Mouse (Mus musculus) limb, embryonic 12.5 days (tissue): ENCODE data around the gene Rnf168. TPM values are rescaled to one million over a fixed set of nuclear protein-coding genes. Genes with fewer than 3 reads are reported as not detected.
"Not testable (repeated sequence)": the region's sequence is repeated elsewhere in the genome, so short reads cannot be mapped to it uniquely, and the experiment has no call there.

ENCODE experiments used
- ATAC-seq: fragments of 200-750 bp; cut with Nextera tagmentation; 2 replicates; pipeline ENCODE4 v1.8.0; 2017; ENCODE audit warnings: low read depth, moderate TSS enrichment; ENCODE audit not compliant: insufficient number of reproducible peaks, insufficient read depth, low FRiP score, low TSS enrichment
- H3K27ac ChIP-seq: fragments of 300-500 bp; sonication (generic); 2 replicates; pipeline ENCODE4 v1.5.1; 2016; ENCODE audit warnings: mild to moderate bottlenecking, moderate library complexity
- H3K27me3 ChIP-seq: fragments of 300-500 bp; sonication (generic); 2 replicates; pipeline ENCODE4 v1.6.1; 2016; ENCODE audit warnings: mild to moderate bottlenecking, moderate library complexity
- H3K36me3 ChIP-seq: fragments of 300-500 bp; sonication (generic); 2 replicates; pipeline ENCODE4 v1.6.1; 2016; ENCODE audit warnings: mild to moderate bottlenecking, moderate library complexity
- H3K4me1 ChIP-seq: fragments of 300-500 bp; sonication (generic); replicated peaks from 2 replicates; pipeline ENCODE4 v1.6.1; 2016
- H3K4me2 ChIP-seq: fragments of 300-500 bp; sonication (generic); 2 replicates; pipeline ENCODE4 v1.6.1; 2016; ENCODE audit warnings: mild to moderate bottlenecking, moderate library complexity
- H3K4me3 ChIP-seq: fragments of 300-500 bp; sonication (generic); replicated peaks from 2 replicates; pipeline ENCODE4 v1.5.1; 2016; ENCODE audit warnings: mild to moderate bottlenecking
- H3K9ac ChIP-seq: fragments of 300-500 bp; sonication (generic); replicated peaks from 2 replicates; pipeline ENCODE4 v1.6.1; 2016; ENCODE audit warnings: mild to moderate bottlenecking, moderate library complexity
- H3K9me3 ChIP-seq: fragments of 300-500 bp; sonication (generic); 2 replicates; pipeline ENCODE4 v1.6.1; 2016; ENCODE audit warnings: mild to moderate bottlenecking, moderate library complexity
- WGBS: fragments of 180-500 bp; shearing (Covaris S2); methylation state at CpG from one replicate; pipeline ENCODE4 v1.1.7; 2016; 5-methylcytosine and 5-hydroxymethylcytosine counted together
- polyA plus RNA-seq: library from polyadenylated mRNA; unstranded; fragments of >200 nt; fragmentation: Nextera tagmentation; extraction: Ambion mirVana; gene quantifications from 2 replicates; pipeline ENCODE4 v1.2.1, GENCODE M21; 2016

Gene Rnf168
- polyA plus RNA-seq, result 35.7 and 39.7 TPM in 2 replicates

DNA sequence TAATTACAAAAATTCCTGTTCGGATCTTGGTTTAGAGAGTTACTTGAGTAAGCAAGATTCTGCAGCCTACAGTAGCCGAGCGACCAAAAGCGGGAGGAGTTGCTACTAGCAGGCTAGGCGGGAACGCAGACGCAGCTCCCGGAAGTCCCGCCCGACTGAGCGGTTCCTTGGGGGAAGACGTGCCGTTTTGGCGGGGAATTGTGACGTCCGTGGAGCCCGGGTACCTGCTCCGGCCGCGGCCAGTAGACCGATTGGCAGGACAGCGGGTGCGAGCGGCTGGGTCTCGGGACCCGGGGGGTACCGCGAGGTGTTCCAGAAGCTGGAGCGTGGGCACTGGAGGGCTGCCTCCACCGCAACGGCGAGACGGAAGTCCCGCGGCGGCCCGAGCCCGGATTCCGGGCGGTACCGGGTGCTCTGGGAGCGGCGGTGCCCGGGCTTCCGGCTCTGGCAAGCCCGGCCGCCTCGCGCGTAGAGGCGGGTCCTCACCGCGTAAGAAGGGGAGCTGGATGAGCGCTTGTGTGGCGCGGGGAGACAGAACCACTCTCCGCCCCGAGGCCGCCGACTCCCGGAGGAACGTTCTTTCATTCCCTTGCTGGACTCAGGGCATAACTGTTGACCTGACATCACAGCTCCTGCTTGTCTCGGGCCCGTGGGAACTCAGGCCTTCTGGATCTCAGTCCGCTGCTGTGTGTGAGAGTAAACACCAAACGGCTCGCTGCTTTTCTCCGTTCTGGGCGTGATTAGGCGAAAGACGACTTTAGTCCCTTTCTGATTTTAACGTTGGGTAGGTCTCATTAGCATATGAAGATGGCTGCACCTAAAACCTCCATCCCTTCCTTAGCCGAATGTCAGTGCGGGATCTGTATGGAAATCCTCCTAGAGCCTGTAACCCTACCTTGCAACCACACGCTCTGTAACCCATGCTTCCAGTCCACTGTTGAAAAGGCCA is at the start of gene Rnf168:
Rnf168 (plus strand) TSS at position 152 of the 949 bp plus-strand sequence.
- Histone ChIP-seq H3K9ac (peak within 1 kb of the TSS; percentile 93), H3K27ac (peak within 1 kb of the TSS; percentile 95), H3K4me3 (peak within 1 kb of the TSS; percentile 87), H3K9me3 (peaks cover 6% of the 10 kb centered on the region; the same call in 1 of the 2 replicates), H3K36me3 (peaks cover 27% of the 10 kb centered on the region), H3K4me2 (peak within 1 kb of the TSS; percentile 76), H3K27me3 (no peaks in the 10 kb centered on the region), H3K4me1 (peaks cover 10% of the 10 kb centered on the region; the same call in 1 of the 2 replicates)
- under 1% methylated on average over 72 of the region's 75 CpGs for whole genome bisulfite sequencing
- peak; percentile 80 for ATAC-seq

DNA sequence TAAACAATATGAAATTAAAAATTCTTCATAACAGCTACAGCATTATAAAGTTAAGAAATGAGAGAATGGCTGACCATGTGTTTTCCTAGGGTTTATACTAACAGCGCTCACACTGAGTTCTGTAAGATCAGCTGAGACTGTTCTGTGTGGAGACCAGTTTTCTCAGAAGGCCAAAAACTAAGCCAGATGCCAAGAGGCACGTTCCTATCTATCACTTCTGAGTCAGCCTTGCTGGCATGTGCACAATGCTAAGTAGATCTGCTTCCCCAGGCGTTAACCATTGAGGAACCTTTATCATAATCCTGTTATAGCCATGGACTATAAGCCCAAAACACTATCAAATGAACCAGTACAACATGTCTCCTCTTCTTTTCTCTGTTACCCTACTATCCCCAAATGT is 45.2 kb upstream of the Rnf168 start:
- not testable (repeated sequence) for H3K4me1 ChIP-seq, H3K9me3 ChIP-seq, H3K27ac ChIP-seq, ATAC-seq, H3K9ac ChIP-seq, H3K4me3 ChIP-seq, H3K27me3 ChIP-seq, H3K4me2 ChIP-seq
- peaks cover 48% of the 10 kb centered on the region for H3K36me3 ChIP-seq
- 89% methylated on average over 3 of the region's 3 CpGs for WGBS

GRCm38 (mm10) chr16:32237930-32238680 is 39.2 kb upstream of the Rnf168 start:
- no peak overlapping the region for H3K27ac ChIP-seq
- H3K4me2 ChIP-seq, result no peak overlapping the region
- no peaks in the 10 kb centered on the region for H3K27me3 ChIP-seq
- WGBS, result 90% methylated on average over 19 of the region's 19 CpGs
- H3K9me3 ChIP-seq, result no peaks in the 10 kb centered on the region
- H3K4me3 ChIP-seq, result no peak overlapping the region
- no peak for ATAC-seq
- H3K4me1 ChIP-seq, result no peaks in the 10 kb centered on the region
- H3K9ac ChIP-seq, result no peak overlapping the region
- peaks cover 54% of the 10 kb centered on the region for H3K36me3 ChIP-seq

GRCm38 (mm10) chr16:32239428-32240312 is 37.6 kb upstream of the Rnf168 start:
- Histone ChIP-seq H3K27me3 (no peaks in the 10 kb centered on the region), H3K4me2 (no peak overlapping the region), H3K4me1 (peaks cover 6% of the 10 kb centered on the region), H3K9me3 (no peaks in the 10 kb centered on the region), H3K4me3 (no peak overlapping the region), H3K36me3 (peaks cover 41% of the 10 kb centered on the region), H3K27ac (no peak overlapping the region), H3K9ac (no peak overlapping the region)
- WGBS, result 85% methylated on average over 2 of the region's 2 CpGs
- ATAC-seq, result no peak

- H3K4me3 ChIP-seq, result no peak overlapping the region
- no peaks in the 10 kb centered on the region for H3K27me3 ChIP-seq
- no peaks in the 10 kb centered on the region for H3K9me3 ChIP-seq
- H3K4me1 ChIP-seq, result peaks cover 25% of the 10 kb centered on the region
- H3K36me3 ChIP-seq, result peaks cover 12% of the 10 kb centered on the region; the same call in 1 of the 2 replicates
- H3K9ac ChIP-seq, result no peak overlapping the region
- ATAC-seq, result no peak
- WGBS, result 77% methylated on average over 3 of the region's 3 CpGs
- no peak overlapping the region for H3K4me2 ChIP-seq
- no peak overlapping the region for H3K27ac ChIP-seq
These were observed 33.4 kb upstream of the Rnf168 start for GRCm38 (mm10) chr16:32243901-32244300.

DNA sequence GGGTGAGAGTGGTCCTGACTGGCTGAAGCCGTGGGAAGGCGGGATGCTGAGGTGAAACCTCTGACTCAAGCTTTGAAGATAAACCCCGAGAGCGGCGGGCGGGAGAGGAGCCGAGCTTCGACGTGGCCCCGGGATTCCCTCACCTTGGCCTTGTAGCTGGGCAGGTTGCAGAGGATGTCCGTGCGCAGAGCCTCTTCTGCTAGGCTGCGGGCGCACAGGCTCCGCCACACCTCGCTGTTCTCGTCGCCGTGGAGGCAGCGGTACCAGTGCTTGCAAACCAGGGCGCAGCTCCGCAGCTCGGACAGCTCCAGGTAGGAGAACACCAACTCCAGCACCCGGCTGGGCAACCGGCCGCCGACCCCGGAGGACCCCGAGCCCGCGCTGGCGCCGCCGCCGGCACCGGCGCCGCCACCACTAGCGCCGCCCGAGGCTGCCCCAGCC is 30.9 kb upstream of the Rnf168 start:
- Histone ChIP-seq H3K9me3 (no peaks in the 10 kb centered on the region), H3K4me3 (peak overlapping the region; percentile 83), H3K4me2 (peak overlapping the region; percentile 60), H3K36me3 (peaks cover 4% of the 10 kb centered on the region; the same call in 1 of the 2 replicates), H3K4me1 (peaks cover 25% of the 10 kb centered on the region), H3K27ac (peak overlapping the region; percentile 95), H3K9ac (peak overlapping the region; percentile 91), H3K27me3 (no peaks in the 10 kb centered on the region)
- ATAC-seq, result peak; percentile 50
- WGBS, result under 1% methylated on average over 41 of the region's 41 CpGs

GRCm38 (mm10) chr16:32246952-32247370 is 30.3 kb upstream of the Rnf168 start, which contains the start of the genes Fbxo45 and Wdr53:
Fbxo45 (minus strand) TSS chr16:32247158.
Wdr53 (plus strand) TSS chr16:32247227.
- Histone ChIP-seq H3K36me3 (peaks cover 8% of the 10 kb centered on the region), H3K9ac (peak within 1 kb of the TSS; percentile 91), H3K9me3 (no peaks in the 10 kb centered on the region), H3K4me2 (peak within 1 kb of the TSS; percentile 60), H3K27ac (peak within 1 kb of the TSS; percentile 95), H3K4me3 (peak within 1 kb of the TSS; percentile 83), H3K4me1 (peaks cover 25% of the 10 kb centered on the region), H3K27me3 (no peaks in the 10 kb centered on the region)
- ATAC-seq, result peak; percentile 97
- WGBS, result under 1% methylated on average over 44 of the region's 48 CpGs

GRCm38 (mm10) chr16:32264225-32264624 is 13.0 kb upstream of the Rnf168 start:
- not testable (repeated sequence) for H3K9ac ChIP-seq, H3K4me2 ChIP-seq, ATAC-seq, H3K9me3 ChIP-seq, H3K4me1 ChIP-seq, H3K36me3 ChIP-seq, H3K27ac ChIP-seq, H3K27me3 ChIP-seq, H3K4me3 ChIP-seq
- WGBS, result 85% methylated on average over 2 of the region's 2 CpGs

DNA sequence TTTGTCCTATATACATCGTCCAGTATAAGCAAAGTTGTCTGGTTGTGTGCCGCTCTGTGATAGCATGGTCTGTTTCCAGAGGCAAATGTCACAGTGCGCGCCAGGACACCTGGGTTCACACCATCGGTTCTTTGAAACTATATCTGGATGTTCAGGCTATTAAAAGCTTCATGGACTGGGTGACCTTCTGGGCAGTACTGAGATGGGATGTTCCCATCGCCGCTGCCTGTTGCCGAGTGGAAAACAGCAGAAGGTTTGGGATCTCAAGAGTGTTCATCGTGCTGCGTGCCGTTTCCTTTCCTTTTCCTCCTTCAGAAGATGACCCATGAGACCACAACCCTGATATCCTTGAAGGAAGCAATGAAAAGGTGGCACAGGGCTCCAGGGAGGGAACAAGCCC is 6.0 kb upstream of the Rnf168 start, which contains the start of gene Smco1:
Smco1 (plus strand) TSS at position 178 of the 400 bp plus-strand sequence.
- Histone ChIP-seq H3K4me3 (no peak within 1 kb of the TSS), H3K9ac (no peak within 1 kb of the TSS), H3K27me3 (no peaks in the 10 kb centered on the region), H3K36me3 (no peaks in the 10 kb centered on the region), H3K27ac (no peak within 1 kb of the TSS), H3K4me1 (no peaks in the 10 kb centered on the region), H3K9me3 (0 out of 2 replicates have a peak, but pooled peaks cover 2% of the 10 kb centered on the region), H3K4me2 (no peak within 1 kb of the TSS)
- WGBS, result 89% methylated on average over 11 of the region's 11 CpGs
- no peak for ATAC-seq

- Histone ChIP-seq H3K4me3 (no peak overlapping the region), H3K4me1 (0 out of 2 replicates have a peak, but pooled peaks cover 2% of the 10 kb centered on the region), H3K36me3 (no peaks in the 10 kb centered on the region), H3K27ac (no peak overlapping the region), H3K4me2 (no peak overlapping the region), H3K9me3 (0 out of 2 replicates have a peak, but pooled peaks cover 2% of the 10 kb centered on the region), H3K9ac (no peak overlapping the region), H3K27me3 (no peaks in the 10 kb centered on the region)
- no peak for ATAC-seq
- 52% methylated on average over 9 of the region's 9 CpGs for WGBS
These were observed 3.9 kb upstream of the Rnf168 start for GRCm38 (mm10) chr16:32273338-32273737.
